Mouse (Mus musculus) ES-Bruce4 (cell line): ENCODE measurements around the gene Ccer1. TPM values are rescaled to one million over a fixed set of nuclear protein-coding genes. Genes with fewer than 3 reads are reported as not detected.

Experiments
- H3K27ac ChIP-seq: 2 replicates; pipeline ENCODE4 v1.5.1; 2012; ENCODE audit warnings: low read length, inconsistent platforms; ENCODE audit not compliant: insufficient read depth
- H3K27me3 ChIP-seq: 2 replicates; pipeline ENCODE4 v1.6.1; 2012; ENCODE audit warnings: mild to moderate bottlenecking, low read length, inconsistent platforms; ENCODE audit not compliant: control insufficient read depth, poor library complexity, insufficient read depth, severe bottlenecking
- H3K36me3 ChIP-seq: 2 replicates; pipeline ENCODE4 v1.6.1; 2012; ENCODE audit warnings: inconsistent platforms, mild to moderate bottlenecking, low read length, moderate library complexity; ENCODE audit not compliant: control insufficient read depth, poor library complexity, insufficient read depth, severe bottlenecking
- H3K4me1 ChIP-seq: one replicate; pipeline ENCODE4 v1.8.1; 2011; ENCODE audit warnings: low read length; ENCODE audit not compliant: control insufficient read depth, insufficient read depth
- H3K4me3 ChIP-seq: 2 replicates; pipeline ENCODE4 v1.5.1; 2011; ENCODE audit warnings: low read depth, mild to moderate bottlenecking, low read length
- H3K9ac ChIP-seq: 2 replicates; pipeline ENCODE4 v1.6.1; 2012; ENCODE audit warnings: low read depth, mild to moderate bottlenecking, inconsistent platforms; ENCODE audit not compliant: poor library complexity, severe bottlenecking
- H3K9me3 ChIP-seq: replicated peaks from 2 replicates; pipeline ENCODE4 v1.6.1; 2012; ENCODE audit warnings: mild to moderate bottlenecking, low read length, inconsistent platforms; ENCODE audit not compliant: control insufficient read depth, poor library complexity, insufficient read depth, severe bottlenecking
- CTCF ChIP-seq: IDR thresholded peaks from one replicate; pipeline ENCODE4 v1.8.1; 2011; ENCODE audit warnings: low read depth, low read length
- EP300 ChIP-seq: IDR thresholded peaks from 2 replicates; pipeline ENCODE4 v1.6.1; 2011; ENCODE audit warnings: low read depth, low read length; ENCODE audit not compliant: insufficient read depth
- POLR2A ChIP-seq: IDR thresholded peaks from one replicate; pipeline ENCODE4 v1.8.1; 2011; ENCODE audit warnings: low read length; ENCODE audit not compliant: insufficient read depth
- polyA plus RNA-seq: library from polyadenylated mRNA; stranded (reverse); fragments of >200 nt; gene quantifications from 2 replicates; pipeline ENCODE4 v1.2.4, GENCODE M21; 2011; ENCODE audit warnings: low read depth; ENCODE audit not compliant: missing spikeins, insufficient read depth, insufficient read length

Gene Ccer1
- polyA plus RNA-seq, 1 experiment = not detected

DNA sequence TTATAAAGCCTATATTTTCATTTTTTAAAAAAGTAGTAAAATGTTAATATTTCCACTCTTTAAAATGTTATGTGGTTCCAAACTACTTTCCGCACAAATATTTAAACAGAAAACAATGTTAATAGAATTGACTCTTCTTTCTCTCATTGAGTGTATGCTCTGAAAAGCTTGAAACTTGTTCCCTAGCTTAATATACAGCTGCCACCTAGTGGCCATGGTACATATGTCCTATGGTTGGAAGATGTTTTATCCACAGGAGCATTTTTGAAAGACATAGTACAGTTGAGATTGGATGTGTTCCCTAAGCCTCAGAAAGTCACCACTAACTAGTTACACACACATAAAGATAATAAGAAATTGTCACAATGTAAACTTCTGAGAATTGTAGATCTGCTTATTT is 11.7 kb downstream of the Ccer1 start:
- H3K9me3 ChIP-seq = no peaks in the 10 kb centered on the region
- no peak for TF ChIP-seq CTCF
- H3K27ac ChIP-seq = no peak overlapping the region
- H3K9ac ChIP-seq = no peak overlapping the region
- H3K4me3 ChIP-seq = no peak overlapping the region
- no peaks in the 10 kb centered on the region for H3K4me1 ChIP-seq
- no peaks in the 10 kb centered on the region for H3K27me3 ChIP-seq
- H3K36me3 ChIP-seq = no peaks in the 10 kb centered on the region

DNA sequence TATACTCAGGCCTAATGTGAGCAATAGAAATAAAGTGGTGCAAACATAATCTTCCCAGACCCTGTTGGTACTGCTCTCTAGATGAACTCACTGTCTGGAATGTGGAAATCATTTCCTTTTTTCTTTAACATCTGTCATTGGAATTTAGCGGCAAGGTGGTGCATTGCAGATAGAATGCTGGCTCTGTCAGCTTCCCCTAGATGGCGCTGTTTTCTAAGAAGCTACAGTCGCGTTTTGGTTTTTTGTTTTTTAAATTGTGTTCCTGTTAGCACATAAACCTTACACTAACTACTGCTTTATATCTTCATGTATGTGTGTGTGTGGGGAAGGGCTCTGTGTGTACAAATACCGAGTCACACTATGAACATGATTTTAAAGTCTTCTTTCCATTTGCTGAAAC is 19.8 kb downstream of the Ccer1 start:
- Histone ChIP-seq H3K9me3 (no peaks in the 10 kb centered on the region), H3K4me3 (no peak overlapping the region), H3K4me1 (no peaks in the 10 kb centered on the region), H3K27ac (no peak overlapping the region), H3K27me3 (no peaks in the 10 kb centered on the region), H3K9ac (no peak overlapping the region), H3K36me3 (no peaks in the 10 kb centered on the region)
- TF ChIP-seq EP300 = no peak
- TF ChIP-seq CTCF = peak; percentile 14
- no peak for TF ChIP-seq POLR2A

DNA sequence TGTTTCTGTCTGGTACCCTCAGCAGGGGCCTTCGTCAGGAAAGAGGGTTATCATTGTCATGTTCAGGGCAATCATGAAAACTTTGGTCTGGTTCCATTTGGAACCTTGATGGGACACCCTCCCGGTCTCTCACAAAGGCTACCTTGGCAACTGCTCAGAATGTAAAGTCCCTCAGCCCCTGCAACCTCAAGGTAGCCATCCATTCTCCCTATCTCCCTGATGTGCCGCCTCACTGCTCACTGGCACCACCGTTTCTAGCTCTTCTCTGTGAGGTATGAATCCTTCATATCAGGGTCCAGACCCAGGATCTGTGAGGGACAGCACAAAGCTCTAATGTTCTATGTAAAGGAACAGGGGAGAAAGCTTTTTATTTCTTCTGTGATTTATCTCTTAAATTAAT is 21.7 kb downstream of the Ccer1 start:
- TF ChIP-seq EP300 = no peak
- no peak for TF ChIP-seq POLR2A
- TF ChIP-seq CTCF = no peak

DNA sequence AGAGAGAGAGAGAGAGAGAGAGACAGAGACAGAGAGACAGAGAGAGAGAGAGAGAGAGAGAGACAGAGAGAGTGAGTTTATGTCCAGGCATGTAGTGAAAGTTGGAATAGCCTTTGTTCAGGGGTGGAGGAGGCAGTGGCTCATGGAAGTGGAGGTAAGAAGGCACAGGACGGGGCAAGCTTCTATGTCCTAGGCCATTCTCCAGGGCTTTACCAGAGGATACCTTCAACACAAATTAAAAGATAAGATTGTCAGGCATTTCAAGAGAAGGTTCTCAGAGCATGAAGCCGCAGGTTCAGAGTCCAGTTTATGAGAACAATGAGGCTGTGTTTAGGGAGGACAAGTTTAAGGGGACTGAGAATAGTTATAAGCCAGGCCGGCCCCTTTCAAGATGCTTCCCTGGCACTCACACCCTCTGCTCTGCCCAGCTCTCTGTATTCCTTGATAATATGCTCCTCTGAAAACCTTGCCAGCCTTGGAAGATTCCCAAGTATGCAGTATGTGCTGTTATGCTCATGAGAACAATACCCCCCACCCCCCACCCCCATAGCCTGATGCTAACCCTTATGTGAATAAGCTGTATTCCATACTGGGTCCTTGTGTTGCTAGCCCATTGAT is 22.5 kb downstream of the Ccer1 start:
- Histone ChIP-seq H3K9ac (no peak overlapping the region), H3K4me3 (no peak overlapping the region), H3K27me3 (no peaks in the 10 kb centered on the region), H3K9me3 (no peaks in the 10 kb centered on the region), H3K27ac (no peak overlapping the region), H3K36me3 (no peaks in the 10 kb centered on the region), H3K4me1 (no peaks in the 10 kb centered on the region)
- no peak for TF ChIP-seq POLR2A
- no peak for TF ChIP-seq EP300
- TF ChIP-seq CTCF = no peak

More for the DNA sequence above, 21.7 kb downstream of the Ccer1 start:
- no peak overlapping the region for H3K27ac ChIP-seq
- H3K4me1 ChIP-seq = no peaks in the 10 kb centered on the region
- H3K9me3 ChIP-seq = no peaks in the 10 kb centered on the region
- no peak overlapping the region for H3K4me3 ChIP-seq
- no peaks in the 10 kb centered on the region for H3K27me3 ChIP-seq
- no peaks in the 10 kb centered on the region for H3K36me3 ChIP-seq
- no peak overlapping the region for H3K9ac ChIP-seq

DNA sequence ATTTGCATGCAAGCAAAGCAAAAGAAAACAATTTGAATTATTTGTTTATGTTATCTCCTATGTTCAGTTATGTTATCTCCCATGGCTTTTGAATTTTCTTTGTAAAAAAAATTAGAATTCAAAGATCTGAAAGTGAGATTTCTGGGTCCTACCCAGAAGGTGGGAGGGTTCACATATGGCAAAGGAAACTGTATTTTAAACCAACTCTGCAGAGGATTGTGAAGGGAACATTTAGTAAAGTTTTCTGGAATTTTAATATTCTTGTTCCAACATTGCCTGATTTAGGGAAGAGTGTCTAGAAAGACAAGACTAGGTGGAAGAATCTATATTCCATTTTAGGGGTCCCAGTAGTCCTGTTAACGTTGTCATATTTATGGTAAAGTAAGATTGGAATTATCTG is 24.4 kb downstream of the Ccer1 start:
- Histone ChIP-seq H3K4me1 (no peaks in the 10 kb centered on the region), H3K27me3 (no peaks in the 10 kb centered on the region), H3K9me3 (no peaks in the 10 kb centered on the region), H3K4me3 (no peak overlapping the region), H3K36me3 (no peaks in the 10 kb centered on the region), H3K27ac (no peak overlapping the region), H3K9ac (no peak overlapping the region)
- no peak for TF ChIP-seq CTCF
- TF ChIP-seq POLR2A = no peak
- TF ChIP-seq EP300 = no peak

DNA sequence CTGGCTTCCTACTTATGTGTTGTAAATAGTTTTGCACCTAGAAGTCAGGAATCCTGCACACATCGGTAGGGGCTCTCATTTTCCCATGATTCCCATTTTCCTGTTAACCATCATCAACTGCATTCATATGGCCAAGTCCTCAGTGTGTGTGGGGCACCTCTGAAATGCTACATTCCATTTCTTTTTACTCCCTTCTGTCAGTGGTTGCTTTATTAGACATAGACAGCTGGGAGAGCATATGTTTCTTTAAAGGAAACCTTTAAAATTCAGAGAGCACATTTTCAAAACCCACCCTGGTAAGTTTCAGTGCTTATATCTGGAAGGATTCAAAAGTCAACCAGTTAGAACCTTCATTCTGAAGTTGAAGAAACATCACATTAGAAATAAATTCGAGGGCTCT is 25.2 kb downstream of the Ccer1 start:
- TF ChIP-seq POLR2A = no peak
- TF ChIP-seq CTCF = no peak
- no peak for TF ChIP-seq EP300
- H3K27ac ChIP-seq = no peak overlapping the region
- H3K4me1 ChIP-seq = no peaks in the 10 kb centered on the region
- no peaks in the 10 kb centered on the region for H3K27me3 ChIP-seq
- H3K36me3 ChIP-seq = no peaks in the 10 kb centered on the region
- no peaks in the 10 kb centered on the region for H3K9me3 ChIP-seq
- no peak overlapping the region for H3K4me3 ChIP-seq
- no peak overlapping the region for H3K9ac ChIP-seq
